Mouse (Mus musculus): ENCODE measurements around the gene Mlst8.
A peak's percentile ranks its signal among the peaks of the same experiment; 100 is the strongest.

Gene Mlst8

DNA sequence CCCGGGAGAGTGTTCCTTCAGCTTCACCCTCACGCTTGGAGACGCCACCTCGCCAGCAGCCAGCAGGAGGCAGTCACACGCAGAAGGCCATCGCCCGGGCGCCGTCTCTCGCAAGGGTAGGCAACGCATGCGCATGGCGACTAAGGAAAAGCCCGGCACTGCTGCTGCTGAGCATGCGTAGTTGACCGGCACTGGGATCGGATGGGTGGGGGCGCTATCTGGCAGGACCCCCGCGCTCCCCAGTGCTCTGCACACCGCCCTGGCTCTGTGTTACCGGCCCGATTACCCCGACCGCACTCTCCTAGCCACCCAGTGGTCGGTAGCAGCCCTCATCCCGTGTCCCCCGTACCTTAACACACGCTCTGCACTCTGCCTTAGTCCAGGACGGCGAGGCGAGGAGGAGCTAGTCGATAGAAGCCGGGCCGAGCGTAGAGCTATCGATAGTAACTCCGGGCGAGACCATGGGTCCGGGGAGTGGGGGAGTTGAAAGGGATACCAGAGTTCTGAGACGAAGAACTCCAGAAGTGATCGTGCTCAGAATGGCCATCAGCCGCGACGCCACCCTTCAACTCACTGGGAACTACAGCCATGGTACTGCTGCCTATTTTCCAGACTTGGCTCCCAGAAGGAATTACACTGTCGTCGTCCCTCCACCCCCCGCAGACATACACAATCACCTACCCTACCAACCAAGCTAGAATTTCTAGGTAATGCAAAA is at the start of gene Mlst8:
Gene Mlst8 (minus strand): TSS at position 416 of the 718 bp plus-strand sequence.
- DNase-seq: peak; percentile 97

DNA sequence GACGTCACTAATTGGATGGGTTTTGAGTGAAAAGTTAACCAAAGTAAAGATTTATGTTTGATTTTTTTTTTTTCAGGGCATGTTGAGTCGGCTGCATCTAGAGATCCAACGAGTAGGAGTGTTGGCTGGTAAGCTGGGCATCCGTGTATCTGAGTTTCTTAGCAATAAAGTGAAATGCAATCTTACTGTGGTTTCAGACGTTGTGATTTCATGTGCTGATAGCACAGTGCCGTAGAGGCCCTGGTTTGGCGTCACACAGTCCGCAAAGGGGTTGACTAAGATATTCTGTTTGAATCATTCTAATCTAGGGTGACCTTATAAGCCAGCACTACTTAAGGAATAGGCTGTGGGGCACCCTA is 49.7 kb upstream of the Mlst8 start:
- DNase-seq: no peak

DNA sequence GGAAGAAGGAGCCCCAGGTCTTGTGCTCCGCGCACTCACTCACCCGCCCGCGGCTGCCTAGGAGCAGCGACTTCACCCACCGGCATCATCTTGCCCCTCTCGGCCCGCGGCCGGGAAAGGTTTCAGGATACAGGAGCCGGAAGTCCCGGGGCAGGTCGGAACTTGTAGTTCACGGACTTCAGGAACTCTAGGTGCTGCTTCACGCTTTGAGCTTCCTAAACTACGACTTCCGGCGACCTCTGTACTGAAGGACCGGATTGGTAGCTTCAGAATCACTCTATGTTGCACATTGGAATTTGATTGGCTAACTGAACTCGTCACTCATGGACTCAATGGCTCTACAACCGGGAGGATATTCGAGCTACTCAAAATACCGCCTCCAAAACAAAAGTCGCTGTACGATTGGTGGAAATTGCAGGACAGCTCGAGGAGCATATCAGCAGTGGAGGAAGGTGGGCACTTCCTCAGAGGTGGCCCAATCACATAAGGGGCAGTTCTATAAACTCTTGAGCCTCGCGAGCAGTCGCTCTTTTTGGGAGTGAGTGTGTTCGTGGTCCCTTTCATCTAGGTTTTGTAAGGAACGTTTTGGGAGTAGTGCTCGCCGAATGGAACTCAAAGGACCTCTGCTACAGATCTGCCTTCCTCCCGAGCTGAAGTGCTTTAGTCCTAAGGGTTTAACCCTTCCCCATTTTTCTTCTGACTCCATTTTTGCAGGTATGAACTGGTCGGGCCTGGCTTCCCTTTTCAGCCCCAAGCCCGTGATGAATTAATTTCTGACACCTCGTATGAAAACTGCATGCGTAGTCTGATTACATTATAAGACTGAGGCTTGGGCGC is 49.1 kb upstream of the Mlst8 start, which contains the start of gene Traf7:
Gene Traf7 (minus strand): TSS at position 216 of the 837 bp plus-strand sequence.
- DNase-seq: peak; percentile 98

DNA sequence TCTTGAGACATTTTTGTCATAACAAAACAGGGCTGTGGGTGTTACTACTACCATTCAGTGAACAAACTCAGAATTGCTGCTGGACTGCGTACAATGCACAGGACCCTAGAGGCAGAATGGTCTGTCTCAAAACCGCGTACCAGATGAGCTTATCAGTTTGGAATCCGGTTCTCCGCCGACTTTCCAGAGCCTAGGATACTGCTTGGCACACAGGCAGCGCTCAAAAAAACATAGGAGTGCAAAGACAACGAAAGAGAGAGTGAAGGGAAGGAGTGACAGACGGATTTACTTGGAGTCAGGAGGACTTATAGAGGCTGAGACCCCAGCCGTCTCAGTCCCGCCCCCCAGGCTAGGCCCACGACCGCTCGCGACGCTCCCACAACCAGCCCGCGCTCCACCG is 48.4 kb upstream of the Mlst8 start:
- DNase-seq: no peak

DNA sequence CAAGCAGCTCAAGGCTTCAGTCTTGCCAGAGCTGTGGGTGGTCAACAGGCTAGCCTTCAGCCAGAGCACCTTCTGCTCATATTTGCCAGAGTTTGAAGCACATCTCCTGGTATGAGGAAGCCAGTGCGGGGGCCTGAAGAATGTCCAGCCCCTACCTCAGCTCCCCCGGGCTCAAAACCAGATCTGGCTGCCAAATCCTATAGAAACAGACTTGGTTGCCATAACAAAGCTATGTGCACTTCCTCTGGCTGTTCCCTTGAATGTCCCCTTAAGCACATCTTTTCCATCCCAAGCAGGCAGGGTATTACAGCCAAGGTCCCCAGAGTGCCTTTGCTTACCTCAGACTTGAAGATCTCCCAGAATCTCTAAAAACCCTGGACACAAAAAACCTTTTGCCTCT is 45.9 kb upstream of the Mlst8 start:
- no peak for DNase-seq

DNA sequence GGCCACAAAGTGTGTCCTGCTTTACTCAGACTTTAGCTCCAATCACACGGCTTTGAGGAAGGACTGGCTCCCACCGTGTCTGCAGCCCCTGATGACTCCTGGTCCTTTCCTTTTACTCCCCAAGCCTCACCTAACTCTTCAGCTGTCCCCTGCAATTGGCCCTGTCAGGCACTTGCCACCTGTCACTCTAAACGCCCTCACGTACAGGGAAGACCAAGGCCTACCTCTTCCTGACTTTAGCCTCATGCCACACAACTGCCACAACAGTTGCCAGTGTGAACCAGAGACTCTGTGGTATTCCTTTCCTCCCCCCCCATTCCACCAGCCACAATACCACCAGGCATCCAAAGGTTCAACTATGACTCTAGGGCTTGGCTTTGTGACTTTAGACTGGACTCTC is 41.6 kb upstream of the Mlst8 start:
- DNase-seq: no peak

DNA sequence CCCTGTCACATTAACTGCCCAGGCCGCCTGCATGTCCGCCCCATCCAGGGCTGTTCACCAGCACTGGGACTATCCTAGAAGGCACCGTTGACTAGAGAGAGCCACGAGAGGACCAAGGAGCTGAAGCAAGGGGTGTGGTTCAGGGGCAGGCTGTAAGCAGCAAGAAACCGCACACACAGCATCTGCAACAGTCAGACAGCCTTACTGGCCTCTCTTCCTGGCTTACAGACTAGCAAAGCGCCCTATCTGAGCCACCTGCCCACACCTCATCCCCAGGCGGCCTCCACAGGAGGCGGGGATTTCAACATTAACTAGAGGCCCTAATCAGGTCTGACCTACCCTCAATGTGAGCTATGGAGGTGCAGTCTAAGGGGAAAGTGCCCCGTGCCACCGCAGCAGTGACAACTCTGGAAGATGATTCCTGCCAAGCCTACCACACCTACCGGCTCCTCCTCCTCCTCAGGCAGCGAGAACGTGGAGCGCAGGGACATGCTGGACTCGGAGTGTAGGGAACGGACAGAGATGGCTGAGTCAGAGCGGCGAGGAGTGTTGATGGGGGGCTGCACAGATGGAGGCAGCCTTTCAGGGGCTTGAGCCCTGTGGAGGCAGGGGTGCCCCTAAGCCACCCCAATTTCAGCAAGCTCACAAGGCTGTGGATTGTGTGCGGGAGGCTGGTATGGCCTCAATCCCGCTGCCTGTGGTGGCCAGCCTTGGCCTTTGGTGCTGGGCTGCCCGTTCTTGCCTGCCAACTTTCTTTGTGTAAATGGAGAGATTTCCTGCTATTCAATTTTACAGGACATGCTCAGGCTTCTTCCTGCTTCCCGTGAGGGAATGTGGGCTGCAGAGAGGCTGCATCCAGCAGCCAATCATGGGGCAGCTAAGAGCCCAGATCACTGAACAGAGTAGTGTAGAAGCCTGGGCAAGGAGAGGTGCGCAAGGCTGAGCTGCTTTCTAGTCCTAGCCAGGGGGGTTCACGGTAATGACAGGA is 35.7 kb upstream of the Mlst8 start:
- DNase-seq: no peak

DNA sequence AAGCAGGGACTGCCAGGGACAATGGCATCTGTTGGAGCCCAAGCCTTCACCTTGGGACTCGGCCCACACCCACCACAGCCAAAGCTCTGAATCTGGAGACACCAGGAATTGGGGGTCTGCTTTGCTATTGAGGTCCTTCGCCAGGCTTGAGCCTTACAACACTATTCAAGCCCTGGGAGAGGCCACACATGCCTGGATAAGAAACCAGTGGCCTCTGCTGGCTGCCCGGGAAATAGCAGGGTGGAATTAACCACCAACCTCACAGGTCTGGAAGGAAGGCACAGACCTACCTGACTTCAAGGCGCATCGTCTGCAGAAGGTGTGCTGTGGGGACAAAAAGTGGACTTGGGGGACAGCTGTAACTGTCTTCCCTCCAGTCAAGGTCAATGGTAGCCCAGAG is 34.7 kb upstream of the Mlst8 start:
- peak; percentile 77 for DNase-seq

DNA sequence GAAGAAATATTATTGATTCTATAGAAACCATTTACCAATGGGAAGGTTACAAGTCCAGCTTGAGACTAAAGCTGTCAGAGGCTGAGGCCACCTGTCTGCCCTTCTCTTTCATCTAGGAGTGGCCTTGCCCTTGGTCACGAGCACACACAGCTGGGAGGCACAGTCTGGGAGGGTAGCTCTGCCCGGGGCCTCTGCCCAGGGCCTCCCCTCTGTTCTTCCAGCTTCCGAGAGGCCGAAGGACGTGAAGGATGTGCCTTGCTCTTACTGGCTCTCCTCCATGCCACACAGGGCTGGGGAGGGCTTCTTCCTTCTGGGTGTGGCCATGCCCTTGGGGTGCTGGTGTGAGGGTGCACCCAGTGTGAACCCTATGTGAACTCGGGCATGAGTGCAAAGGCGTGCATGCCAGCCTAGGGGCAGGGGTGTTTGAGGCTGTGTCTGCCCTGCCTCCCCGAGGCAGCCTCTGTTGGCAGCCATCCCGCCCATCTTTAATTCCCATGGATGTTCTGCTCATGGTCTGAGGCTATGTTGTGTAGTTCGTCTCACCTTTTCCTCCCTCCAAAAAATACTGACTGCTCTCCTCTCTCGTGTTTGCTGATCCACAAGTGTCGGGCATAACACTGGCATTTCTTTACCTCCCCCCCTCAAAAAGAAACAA is 29.1 kb upstream of the Mlst8 start:
- DNase-seq: no peak

DNA sequence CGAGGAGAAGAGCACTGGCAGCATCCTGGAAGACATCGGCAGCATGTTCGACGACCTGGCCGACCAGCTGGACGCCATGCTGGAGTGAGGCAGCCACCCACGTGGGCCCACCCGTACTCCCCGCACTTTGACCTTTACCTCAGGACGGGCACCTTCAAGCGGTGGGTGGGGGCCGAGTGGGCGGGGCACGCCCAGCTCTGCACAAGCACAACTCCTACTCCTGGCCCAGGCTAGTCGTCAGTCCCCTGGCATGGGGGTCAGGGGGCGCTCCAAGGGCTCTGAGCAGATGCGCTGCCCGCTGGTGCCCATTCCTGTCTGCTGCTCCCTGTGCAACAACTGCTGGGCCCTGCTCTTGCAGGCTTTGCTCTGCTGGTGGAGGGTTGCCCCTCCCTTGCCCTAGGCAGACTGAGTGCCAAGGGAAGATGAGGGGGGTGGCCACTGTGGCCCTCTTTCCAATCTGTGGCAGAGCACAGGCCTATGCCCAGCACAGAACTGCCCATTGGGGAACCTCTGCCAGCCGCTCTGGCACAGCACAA is 28.3 kb upstream of the Mlst8 start:
- no peak for DNase-seq

DNA sequence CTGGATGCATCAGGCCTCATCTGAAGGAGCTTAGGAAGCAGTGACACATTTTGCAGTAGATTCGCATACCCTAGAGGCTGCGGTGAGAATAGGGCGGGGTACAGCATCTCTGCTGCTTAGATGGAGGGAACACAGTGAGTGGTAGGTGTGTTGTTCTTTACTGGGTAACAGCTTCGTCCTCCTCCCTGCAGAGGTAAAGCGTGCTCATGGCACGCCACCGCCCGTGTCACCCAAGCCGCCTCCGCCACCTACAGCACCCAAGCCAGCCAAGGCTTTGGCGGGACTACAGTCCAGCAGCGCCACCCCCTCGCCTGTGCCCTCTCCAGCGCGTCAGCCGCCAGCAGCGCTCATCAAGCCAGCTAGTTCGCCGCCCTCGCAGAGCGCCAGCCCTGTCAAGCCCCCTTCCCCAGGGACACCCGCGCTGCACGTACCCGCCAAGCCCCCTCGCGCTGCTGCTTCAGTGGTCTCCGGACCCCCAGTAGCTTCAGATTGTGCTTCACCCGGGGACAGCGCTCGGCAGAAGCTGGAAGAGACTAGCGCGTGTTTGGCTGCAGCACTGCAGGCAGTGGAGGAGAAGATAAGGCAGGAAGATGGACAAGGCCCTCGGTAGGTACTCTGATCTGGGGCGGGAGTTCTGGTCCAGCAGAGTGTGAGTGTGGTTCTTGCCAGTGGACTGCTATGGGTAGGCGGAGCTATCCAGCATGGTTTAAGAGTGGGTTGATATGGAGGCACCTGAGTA is 27.6 kb upstream of the Mlst8 start:
- peak; percentile 78 for DNase-seq

DNA sequence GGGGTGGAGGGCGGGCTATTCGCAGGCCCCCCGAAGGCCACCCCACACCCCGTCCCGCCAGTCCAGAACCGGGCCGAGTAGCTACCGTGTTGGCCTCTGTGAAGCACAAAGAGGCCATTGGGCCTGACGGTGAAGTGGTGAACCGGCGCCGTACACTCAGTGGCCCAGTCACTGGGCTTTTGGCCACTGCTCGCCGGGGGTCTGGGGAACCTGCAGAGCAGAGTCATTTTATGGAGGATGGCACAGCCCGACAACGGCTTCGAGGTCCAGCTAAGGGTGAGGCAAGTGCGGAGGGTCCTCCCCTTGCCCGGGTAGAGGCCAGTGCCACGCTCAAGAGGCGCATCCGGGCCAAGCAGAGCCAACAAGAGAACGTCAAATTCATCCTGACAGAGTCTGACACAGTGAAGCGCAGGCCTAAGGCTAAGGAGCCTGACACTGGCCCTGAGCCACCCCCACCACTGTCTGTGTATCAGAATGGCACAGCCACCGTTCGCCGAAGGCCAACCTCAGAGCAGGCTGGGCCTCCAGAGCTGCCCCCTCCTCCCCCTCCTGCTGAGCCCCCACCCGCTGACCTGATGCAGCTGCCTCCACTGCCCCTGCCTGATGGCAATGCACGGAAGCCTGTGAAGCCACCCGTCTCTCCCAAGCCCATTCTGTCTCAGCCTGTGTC is 26.5 kb upstream of the Mlst8 start:
- no peak for DNase-seq

DNA sequence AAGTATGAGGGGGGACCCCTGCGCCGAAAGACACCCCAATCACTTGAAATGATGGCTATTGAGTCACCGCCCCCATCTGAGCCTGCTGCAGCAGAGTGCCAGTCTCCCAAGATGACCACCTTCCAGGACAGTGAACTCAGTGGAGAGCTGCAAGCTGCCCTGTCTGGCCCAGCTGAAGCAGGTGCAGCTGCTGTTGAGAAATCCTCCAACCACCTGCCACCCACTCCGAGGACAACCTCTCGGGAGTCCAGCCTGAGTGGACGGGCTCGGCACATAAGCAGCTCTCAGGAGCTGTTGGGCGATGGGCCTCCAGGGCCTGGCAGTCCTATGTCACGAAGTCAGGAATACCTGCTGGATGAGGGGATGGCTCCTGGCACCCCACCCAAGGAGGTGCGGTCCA is 25.2 kb upstream of the Mlst8 start:
- no peak for DNase-seq

DNA sequence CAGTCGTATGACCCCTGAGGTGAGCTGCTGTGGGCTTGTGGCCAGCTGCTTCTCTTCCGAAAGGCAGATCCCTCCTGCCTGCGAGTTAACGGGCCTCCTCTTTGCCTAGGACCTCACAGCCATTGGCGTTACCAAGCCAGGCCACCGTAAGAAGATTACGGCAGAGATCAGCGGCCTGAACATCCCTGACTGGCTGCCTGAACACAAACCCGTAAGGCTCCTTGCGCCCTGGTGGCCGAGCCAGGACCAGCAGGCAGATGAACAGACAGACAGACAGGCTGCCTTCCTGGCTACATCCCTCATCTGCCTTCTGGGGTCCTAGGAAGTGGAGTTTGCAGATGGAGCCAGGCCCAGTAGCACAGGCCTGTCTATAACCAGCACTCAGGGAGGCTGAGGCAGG is 23.3 kb upstream of the Mlst8 start:
- DNase-seq: no peak

DNA sequence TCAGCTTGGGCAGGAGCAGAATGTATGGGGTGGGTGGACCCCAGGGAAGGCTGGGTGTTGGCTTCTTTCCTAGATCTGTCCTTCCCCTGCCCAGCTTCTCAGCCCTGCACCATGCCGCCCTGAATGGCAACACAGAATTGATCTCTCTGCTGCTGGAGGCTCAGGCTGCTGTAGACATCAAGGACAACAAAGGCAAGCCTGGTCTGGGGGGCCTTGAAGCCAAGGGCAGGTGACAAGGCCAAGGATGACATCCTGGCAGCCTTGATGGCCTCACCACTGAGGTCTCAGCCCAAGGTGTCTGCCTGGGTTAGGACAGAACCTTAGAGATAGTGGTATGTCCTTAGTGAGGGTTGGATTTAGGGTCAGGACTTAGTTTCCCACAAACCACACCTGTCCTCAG is 17.1 kb upstream of the Mlst8 start:
- no peak for DNase-seq

DNA sequence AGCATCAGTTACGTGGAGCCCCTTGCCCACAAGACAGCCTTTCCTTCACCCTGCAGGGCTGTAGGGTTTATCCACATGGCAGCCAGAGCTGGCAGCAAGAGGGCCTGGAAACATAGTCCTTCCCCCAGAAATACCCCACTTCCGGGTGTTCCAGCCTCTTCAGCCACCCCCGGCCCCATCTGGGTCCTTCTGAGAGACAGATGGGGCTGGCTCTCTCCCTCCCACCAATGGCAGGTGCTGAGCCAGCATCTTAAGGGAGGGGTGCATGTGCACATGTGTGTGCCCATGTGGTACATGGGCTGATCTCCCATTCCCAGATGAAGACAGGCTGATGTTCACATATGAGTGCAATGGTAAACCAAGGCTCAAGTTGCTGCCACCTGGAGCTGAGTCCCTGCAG is 16.6 kb upstream of the Mlst8 start:
- DNase-seq: peak; percentile 81

DNA sequence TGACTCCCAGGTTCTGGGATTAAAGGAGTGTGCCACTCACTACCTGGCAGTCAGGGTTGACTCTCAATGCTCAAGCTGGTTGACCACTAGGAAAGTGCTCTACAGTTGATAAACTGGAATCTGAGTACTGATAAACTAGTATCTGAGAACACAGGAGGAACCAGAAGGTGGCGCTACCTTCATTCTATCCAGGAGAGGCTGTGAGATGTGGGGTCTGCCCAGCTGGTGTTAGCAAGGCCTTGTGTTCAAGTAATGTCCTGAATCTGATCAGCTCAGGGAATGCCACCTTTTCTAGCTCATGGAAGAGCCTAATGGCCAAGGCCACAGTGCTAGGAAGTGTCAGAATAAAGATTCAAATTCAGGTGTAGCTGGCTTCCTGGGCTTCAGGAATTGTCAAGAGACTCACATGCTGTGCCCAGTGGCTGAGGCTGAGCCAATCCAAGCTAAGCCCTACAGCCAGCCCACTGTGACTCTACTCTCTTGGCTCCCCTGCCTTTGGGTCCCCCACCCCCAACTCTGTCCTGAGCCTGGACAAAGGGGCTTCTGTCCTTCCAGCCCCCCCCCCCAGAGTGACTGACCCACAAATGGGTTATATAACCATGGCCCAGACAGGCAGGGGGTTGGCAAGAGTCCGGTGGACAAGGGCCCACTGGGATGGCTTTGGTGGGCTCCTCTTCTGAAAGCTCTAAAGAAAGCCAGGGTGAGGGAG is 15.9 kb upstream of the Mlst8 start:
- DNase-seq: peak; percentile 58

DNA sequence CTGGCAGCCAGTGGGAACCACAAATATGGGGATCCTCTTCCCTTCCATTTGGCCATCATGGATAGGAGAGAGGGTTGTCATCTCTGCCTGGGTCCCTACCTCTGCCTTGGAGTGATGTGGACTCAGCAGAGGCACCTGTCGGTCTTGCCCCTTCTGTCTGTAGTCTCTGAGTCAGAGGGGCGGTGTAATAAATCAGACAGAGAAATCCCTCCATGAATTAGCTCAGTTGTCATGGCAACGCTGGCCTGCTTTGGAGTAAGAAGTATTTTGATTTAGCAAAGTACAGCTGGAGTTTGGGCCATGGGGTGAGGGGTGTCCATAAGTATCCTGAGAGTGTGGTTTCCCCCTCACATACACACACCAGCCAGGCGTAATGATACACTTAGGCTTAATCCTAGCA is 11.5 kb upstream of the Mlst8 start:
- peak; percentile 50 for DNase-seq

DNA sequence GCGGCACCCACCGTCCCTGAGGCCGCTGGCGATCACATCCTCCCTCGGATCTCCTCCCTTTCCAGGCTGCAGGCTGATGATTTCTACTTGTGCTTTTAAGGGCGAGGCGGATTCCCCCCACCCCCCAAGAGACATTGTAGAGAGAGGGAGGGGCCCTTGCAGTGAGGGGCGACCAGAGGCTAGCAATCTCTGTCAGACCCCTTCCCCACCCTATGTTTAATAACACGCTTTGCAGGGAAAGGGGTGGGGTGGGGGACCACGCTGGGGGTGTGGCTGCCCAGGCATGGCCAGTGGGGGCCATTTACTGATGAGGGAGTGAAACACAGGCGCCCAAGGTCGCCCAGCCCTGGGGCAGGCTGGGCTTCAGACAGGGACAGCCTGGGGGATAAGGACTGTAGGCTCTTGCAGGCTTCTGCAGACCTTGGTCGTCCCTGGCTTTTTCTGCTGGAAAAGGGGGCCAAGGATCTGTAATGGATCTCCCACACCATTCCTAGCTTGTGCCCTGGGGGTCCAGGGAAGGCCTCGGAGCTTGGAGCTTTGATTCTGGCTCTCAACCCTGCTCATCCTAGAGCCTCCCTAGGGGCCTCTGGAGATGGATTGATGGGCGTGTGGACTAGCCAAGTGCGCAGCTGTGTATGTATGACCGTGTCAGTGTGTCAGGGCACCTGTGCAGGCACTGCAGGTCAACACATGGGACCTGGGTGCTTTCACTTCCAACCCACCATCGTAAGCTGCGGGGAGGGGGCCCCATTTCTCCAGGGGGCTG is 10.6 kb upstream of the Mlst8 start:
- DNase-seq: no peak

All from right cerebral cortex, adult 18-20 months (tissue).